Mouse (Mus musculus): ENCODE results near the gene Nek1. TPM values are rescaled to one million over a fixed set of nuclear protein-coding genes. Genes with fewer than 3 reads are reported as not detected.
A peak's percentile ranks its signal among the peaks of the same experiment; 100 is the strongest.

Gene Nek1
- total RNA-seq (2012; rRNA removed) (8.9 and 11.5 TPM in 2 replicates), polyA plus RNA-seq (2012; ENCODE audit: insufficient read depth in 1 of 2, insufficient read length in 2 of 2, low read depth in 1 of 2, low replicate concordance in 2 of 2, missing spikeins in 1 of 2) (10 to 100 TPM; 15.6 to 35.3 TPM)

- Histone ChIP-seq H3K9ac (ENCODE audit: control insufficient read depth, low read depth, low read length, poor library complexity, severe bottlenecking) (peak within 1 kb of the TSS; percentile 85), H3K27me3 (ENCODE audit: control insufficient read depth in 1 of 2, insufficient read depth in 2 of 2, low read length in 2 of 2) (no peaks in the 10 kb centered on the region), H3K79me2 (ENCODE audit: control insufficient read depth, insufficient read depth, low read length, poor library complexity) (peaks cover 13% of the 10 kb centered on the region), H3K4me1 (ENCODE audit: control insufficient read depth in 1 of 2, insufficient read depth in 2 of 2, low read length in 2 of 2) (peaks cover 10 to 13% of the 10 kb centered on the region in 2 experiments), H3K4me3 (ENCODE audit: control insufficient read depth in 1 of 2, insufficient read depth in 1 of 2, low read depth in 2 of 2, low read length in 2 of 2) (peak within 1 kb of the TSS; percentile 92), H3K36me3 (ENCODE audit: control insufficient read depth in 1 of 2, insufficient read depth in 2 of 2, low read length in 2 of 2) (peaks cover 0 to 28% of the 10 kb centered on the region in 2 experiments; a peak in 2 of 4 replicates), H3K9me3 (replicated peaks; ENCODE audit: insufficient read depth, low read length) (no peaks in the 10 kb centered on the region), H3K27ac (ENCODE audit: control insufficient read depth, low read depth, low read length) (peak within 1 kb of the TSS; percentile 86)
- TF ChIP-seq GATA1 (IDR thresholded peaks at IDR 0.05; ENCODE audit: low read depth, low read length) (no peak), EP300 (IDR thresholded peaks at IDR 0.05; ENCODE audit: low read depth in 1 of 2, low read length in 2 of 2) (peak in 1 of 2 experiments; percentile 12; a peak in 1 of 4 replicates), POLR2A (IDR thresholded peaks at IDR 0.05; ENCODE audit: control insufficient read depth in 1 of 2, insufficient read depth in 1 of 2, low read depth in 1 of 2, low read length in 2 of 2, poor library complexity in 1 of 2) (peak; percentile 75 to 86; a peak in 3 of 4 replicates), POLR2AphosphoS5 (IDR thresholded peaks at IDR 0.05; ENCODE audit: borderline replicate concordance, low read depth, low read length) (no peak), NELFE (IDR thresholded peaks at IDR 0.05; ENCODE audit: low read depth, low read length) (peak; percentile 88), SIN3A (IDR thresholded peaks at IDR 0.05; ENCODE audit: low read length) (peak; percentile 84; the same call in 1 of the 2 replicates), ZMIZ1 (IDR thresholded peaks at IDR 0.05; ENCODE audit: low read depth, low read length) (peak; percentile 80), MXI1 (IDR thresholded peaks at IDR 0.05; ENCODE audit: low read depth, low read length) (peak; percentile 92), ETS1 (IDR thresholded peaks at IDR 0.05; ENCODE audit: low read depth, low read length) (peak; percentile 44), TBP (IDR thresholded peaks at IDR 0.05; ENCODE audit: low read depth, low read length) (0 out of 2 replicates have a peak, but pooled peaks have one; percentile 58), HCFC1 (IDR thresholded peaks at IDR 0.05; ENCODE audit: low read depth, low read length) (peak; percentile 85), CHD1 (IDR thresholded peaks at IDR 0.05; ENCODE audit: low read depth, low read length) (no peak), RCOR1 (IDR thresholded peaks at IDR 0.05; ENCODE audit: low read depth, low read length) (no peak), UBTF (IDR thresholded peaks at IDR 0.05; ENCODE audit: borderline replicate concordance, insufficient read depth, low read depth, low read length) (no peak), NRF1 (IDR thresholded peaks at IDR 0.05; ENCODE audit: insufficient read depth, low read depth, low read length, poor library complexity, severe bottlenecking) (peak; percentile 42; the same call in 1 of the 2 replicates), E2F4 (IDR thresholded peaks at IDR 0.05; ENCODE audit: borderline replicate concordance, low read depth, low read length) (no peak), TCF12 (IDR thresholded peaks at IDR 0.05; ENCODE audit: low read depth, low read length) (peak; percentile 56), ZKSCAN1 (IDR thresholded peaks at IDR 0.05; ENCODE audit: low read depth, low read length) (no peak), USF1 (IDR thresholded peaks at IDR 0.05; ENCODE audit: low read depth, low read length) (no peak), ELF1 (IDR thresholded peaks at IDR 0.05; ENCODE audit: low read depth, low read length) (0 out of 2 replicates have a peak, but pooled peaks have one; percentile 29), MAX (IDR thresholded peaks at IDR 0.05; ENCODE audit: low read length) (peak; percentile 61), POLR2AphosphoS2 (IDR thresholded peaks at IDR 0.05; ENCODE audit: low read length) (peak; percentile 73)
- DNase-seq (ENCODE audit: low read depth, low spot score) = peak; percentile 98
These were observed at the start of gene Nek1 for GRCm38 (mm10) chr8:60992910-60993638. Gene Nek1 (plus strand): TSS chr8:60993195.

Measured in MEL (cell line).